Mouse (Mus musculus) adrenal gland, adult (tissue): ENCODE data around the gene Lamtor2.
A peak's percentile ranks its signal among the peaks of the same experiment; 100 is the strongest.
"Not testable (repeated sequence)": the region's sequence is repeated elsewhere in the genome, so short reads cannot be mapped to it uniquely, and the experiment has no call there.

Experiments used
- DNase-seq, 2 experiments: peaks; one replicate each; pipeline ENCODE4 v3.0.0; 2022 to 2023; ENCODE audit warnings: low spot score in 1 of 2; ENCODE audit not compliant: inconsistent age in 2 of 2

Gene Lamtor2

DNA sequence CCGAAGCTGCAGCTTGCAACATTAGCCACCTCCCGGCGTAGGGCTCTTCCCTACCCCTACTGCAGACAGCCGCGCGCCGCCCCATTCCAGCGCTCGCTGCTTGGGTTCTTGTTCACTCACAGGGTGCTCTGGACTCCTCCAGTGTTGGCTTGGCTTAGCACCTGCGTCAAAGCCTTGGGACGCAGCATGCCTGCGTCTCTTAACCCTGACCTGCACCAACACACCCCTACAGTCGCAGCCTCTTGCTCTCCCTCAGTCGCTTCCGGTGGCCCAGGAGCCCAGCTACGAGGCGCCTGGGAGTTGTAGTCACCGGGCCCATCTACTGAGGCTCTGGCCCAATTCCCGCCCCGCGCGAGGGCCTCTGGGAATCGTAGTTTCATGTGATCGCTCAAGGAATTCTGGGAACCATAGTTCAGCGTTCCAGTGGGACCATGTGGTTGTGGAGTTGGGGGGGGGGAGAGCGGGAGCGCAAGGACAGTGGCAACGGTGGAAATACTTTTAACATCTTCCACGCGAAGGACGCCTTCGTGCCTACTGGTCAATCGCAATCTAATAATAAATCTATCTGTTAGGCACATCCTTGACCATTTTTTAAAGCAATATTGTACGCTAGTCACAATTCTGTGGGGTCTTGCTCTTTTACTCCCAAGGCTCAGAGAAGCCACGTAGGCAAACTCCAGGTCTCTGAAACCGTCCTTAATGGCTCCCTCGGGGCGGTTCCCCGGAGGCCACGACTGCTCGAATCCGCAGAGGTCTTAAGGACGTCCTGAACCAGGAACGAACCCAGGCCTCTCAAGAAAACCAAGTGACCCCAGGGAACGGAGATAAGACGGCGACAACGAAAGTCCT lies at the start of gene Lamtor2:
Gene Lamtor2, minus strand, starts transcription at position 399 of the 849 bp plus-strand sequence.
- peak; percentile 99 for DNase-seq

DNA sequence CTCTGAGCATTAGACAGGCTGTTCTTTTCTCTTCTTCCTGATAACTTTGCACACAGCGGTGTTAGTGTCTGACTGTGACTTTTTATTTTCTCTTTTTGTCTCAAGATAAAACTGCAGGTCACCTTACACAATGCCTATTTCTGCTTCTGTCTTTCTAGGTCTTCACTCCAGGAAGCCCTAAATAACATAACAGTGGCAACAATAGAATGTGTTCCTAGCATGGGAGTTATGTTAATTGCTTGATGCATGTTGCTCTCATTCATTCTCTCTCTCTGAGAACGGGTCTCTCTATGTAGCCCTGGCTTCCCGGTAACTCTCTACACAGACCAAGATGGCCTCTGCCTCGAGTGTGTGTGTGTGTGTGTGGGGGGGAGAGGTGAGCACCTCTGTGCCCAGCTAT lies 49.6 kb upstream of the Lamtor2 start:
- no peak for DNase-seq

DNA sequence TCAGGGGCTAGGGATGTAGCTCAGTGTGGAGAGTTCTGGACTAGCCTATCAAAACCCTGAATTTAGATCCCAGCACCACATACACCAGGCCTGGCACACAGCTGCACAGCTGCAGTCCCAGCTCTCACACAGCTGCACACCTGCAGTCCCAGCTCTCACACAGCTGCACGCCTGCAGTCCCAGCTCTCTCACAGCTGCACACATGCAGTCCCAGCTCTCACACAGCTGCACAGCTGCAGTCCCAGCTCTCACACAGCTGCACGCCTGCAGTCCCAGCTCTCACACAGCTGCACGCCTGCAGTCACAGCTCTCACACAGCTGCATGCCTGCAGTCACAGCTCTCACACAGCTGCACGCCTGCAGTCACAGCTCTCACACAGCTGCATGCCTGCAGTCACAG lies 43.7 kb upstream of the Lamtor2 start:
- not testable (repeated sequence) for DNase-seq

DNA sequence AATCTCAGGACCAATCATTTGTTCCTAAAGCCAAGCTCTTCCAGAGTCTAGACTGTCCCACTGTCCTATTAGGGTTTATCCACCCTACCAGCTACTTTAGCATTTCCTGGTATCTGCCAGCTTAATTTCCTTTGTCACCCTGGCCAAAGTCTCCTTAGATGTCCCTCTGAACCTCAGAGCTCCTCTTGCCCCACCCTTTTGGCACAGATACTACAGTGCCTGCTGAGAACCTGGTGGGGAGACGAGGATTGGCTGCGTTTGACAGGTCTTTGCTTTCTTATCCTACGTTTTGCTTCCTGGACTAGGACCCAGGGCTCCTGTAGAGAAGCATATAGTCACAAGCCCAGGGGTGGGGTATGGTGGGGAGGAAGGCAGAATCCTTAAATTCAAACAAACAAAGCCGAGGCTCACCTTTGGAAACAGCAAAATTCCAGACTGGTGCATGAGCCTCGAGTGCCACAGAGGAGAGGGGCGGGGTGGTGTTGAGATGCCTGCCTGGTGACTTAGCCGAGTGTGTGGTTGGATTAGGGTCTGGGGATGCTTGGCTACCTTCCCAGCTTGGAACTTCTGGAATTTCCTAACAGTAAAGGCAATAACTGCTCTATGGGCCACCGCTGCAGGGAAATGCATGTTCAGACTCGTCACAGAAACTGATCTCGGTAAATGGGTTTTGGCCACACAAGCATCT lies 41.2 kb upstream of the Lamtor2 start:
- DNase-seq, result no peak

- no peak for DNase-seq
These were observed 40.2 kb upstream of the Lamtor2 start for GRCm38 (mm10) chr3:88592942-88593576.

GRCm38 (mm10) chr3:88591950-88592731 lies 39.3 kb upstream of the Lamtor2 start:
- DNase-seq, result peak in 1 of 2 experiments; percentile 83

DNA sequence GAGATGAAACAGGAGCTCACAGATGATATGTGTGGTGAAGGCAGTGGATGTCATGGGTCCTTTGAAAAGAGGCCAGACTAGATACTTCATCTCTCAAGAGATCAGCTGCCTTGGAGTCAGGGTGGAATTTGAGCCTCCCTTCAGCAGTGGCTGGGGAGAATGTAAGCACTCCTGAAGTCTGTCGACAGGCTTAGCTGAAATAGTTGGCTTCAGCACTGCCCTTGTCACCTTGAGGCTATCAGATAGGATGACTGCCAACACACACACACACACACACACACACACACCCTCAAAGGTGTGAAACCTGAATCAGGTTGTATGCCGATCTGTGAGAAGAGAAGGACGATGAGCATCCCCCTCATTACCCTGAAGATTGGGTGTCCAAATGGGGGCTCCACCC lies 38.2 kb upstream of the Lamtor2 start:
- no peak for DNase-seq

DNA sequence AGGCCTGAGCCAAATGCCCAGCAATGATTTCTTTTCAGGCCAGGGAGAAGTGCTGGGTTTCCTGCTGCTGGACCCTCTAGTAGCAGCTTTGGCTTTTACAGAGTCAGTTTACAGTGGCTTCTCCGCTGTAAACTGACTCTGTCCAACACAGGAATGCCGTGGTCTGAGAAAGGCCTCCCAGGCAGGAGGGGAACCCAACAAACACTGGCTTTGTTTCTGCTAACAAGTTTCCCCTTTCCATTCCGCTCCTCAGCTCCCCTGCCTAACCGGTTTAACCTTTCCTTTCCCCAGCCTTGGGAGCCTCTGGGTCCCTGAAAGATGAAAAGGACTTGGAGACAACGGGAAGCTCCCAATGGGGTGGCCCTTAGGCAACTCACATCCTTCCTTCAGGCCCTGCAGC lies 37.4 kb upstream of the Lamtor2 start:
- no peak for DNase-seq

DNA sequence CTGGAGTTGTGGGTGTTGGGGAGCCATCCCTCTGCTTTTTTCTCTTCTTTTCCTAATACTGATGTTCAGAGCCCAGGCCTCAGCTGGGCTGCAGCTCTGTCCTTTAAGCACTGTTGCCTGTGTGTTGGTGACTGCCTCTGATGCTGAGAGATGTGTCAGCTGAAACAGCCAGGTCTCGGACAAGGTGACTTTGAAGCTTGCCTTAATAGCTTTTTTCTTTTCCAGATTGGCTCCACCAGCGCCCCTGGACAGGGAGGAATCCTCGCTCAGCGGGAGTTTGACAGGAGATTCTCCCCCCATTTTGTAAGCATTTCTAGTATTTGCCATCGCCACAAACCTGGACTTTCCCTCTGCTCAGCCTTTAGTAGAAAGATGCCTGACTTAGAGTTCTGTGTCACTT lies 33.8 kb upstream of the Lamtor2 start:
- no peak for DNase-seq

DNA sequence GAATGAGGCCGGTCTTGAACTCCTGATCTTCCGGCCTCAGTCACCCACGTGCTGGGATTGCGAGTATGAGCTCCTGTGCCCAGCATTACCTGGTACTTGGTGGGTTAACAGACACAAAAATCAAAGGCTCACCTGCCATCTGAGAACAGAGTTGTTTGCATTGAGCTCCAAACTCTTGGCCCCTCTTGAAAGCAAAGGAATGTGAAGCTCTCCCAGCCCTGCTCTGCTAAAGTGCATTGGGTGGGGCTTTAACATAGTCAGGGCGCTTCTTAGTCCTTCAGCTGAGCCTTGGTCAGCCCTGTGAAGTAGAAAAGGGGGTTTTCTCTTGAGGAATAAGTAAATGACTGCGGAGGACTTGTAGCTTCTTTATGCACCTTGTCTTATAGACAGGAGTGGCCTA lies 32.9 kb upstream of the Lamtor2 start:
- DNase-seq, result no peak

GRCm38 (mm10) chr3:88579454-88580117 lies 26.7 kb upstream of the Lamtor2 start:
- peak; percentile 86 to 95 for DNase-seq

DNA sequence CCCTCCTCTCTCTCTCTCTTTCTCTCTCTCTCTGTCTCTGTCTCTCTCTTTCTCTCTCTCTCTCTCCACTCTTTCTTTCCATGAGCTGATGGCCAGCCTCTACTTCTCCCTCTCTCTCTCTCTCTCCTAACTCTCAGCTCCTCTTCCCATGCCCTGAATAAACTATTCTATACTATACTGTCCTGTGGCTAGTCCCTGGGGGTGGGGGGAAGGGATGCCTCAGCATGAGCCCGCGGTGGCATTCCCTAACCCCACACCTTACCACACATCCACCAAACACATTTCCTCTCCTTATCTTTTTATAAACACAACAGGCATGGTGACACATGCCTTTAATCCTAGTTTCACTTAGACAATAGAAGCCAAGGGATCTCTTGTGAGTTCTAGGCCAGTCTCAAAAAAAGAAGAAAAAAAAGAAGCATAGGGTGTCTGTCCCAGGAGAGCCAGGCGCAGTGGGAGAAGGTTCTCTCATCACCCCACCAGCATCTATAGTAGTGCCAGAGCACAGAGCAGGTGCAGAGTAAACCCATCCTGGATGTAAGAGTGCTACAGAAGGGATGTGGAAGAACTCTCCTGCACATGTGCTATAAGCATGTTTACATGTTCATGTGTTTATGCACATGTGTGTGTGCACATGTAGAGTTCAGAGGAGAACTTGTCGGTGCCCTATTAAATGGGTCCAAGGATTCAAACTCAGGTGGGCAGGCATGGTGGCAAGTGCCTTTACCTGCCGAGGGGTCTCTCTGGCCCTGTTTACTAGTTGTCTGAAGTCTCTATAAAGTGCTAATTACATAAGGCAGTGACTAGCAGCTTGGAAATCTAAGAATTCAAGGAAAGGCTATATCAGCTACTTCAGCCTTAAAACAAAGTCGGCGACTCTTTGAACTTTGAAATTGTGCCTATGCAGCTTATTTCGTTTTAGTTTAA lies 25.9 kb upstream of the Lamtor2 start:
- no peak for DNase-seq

DNA sequence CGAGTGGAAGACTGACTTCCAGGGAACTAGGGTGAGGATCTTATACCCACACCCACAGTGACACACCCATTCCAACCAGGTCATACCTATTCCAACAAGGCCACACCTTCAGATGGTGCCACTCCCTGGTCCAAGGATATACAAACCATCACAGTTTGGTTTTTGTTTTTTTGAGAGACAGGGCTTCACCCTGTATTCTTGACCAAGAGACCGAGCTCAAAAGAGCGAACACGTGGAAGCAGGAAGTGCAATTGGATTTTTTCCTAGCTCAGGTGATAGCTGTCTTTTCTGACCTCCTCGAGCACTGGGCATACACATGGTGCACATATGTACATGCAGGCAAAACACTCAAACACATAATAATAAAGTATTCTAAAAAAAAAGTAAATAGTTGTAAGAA lies 25.0 kb upstream of the Lamtor2 start:
- DNase-seq, result not testable (repeated sequence)

DNA sequence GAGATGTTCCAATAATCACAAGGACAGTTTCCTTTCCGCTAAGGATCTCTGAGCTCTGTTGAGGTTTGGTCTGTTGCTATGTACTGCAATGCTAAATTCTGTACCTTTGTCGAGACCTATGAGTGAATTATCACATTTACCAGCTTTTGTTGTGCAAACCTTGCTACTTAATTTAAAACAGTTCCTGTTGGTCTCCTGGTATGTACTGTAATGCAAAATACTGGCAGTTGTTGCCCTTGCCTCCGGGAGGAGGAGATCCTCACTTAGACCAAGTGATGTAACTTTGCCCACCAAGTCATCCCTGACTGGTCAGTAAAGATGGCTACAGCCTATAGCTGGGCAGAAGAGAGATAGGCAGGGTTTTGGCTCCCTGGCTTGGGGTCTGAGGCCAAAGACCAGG lies 22.7 kb upstream of the Lamtor2 start, which contains the start of gene Ssr2:
Gene Ssr2, plus strand, starts transcription at position 337 of the 400 bp plus-strand sequence.
- DNase-seq, result no peak

DNA sequence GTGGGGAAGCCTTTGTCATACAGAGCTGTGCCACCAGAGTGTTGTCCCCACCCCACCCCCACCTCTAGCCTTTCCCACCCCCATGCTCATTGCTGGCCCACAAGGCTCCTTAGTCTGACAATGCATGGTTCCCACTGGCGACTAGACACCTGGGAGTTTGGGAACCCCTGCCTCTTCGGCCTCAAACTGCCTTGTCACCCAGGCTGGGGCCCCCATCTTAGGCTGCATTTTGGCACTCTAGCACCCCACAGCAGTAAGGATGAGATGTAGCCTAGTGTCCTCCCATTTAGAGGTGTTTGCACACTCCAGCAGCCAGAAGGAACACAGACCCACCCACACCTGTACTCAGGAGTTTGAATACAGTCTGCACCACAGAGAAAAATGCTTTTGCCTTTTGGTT lies 20.9 kb upstream of the Lamtor2 start:
- no peak for DNase-seq

- no peak for DNase-seq
These were observed 20.0 kb upstream of the Lamtor2 start for GRCm38 (mm10) chr3:88572835-88573234.

- DNase-seq, result no peak
These were observed 19.0 kb upstream of the Lamtor2 start for GRCm38 (mm10) chr3:88571856-88572255.

DNA sequence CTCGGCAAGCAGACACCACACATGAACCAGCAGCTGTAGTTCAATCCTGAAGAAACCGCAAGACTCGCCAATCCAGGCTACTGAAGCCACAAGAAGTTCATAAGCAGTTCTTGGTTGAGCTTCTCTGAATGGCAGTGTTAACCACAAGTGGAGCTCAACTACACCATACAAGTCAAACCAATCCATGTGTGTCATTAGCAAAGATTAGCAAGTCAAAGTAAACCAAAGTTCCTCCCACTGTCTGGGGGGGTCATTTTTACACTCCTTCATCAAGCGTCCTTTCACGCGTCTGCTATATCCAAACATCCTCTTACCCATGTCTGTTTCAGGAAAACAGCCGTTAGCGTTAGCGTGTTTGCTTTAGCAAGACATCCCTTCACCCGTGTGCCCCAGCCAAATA lies 17.5 kb upstream of the Lamtor2 start:
- no peak for DNase-seq

- peak in 1 of 2 experiments; percentile 81 for DNase-seq
These were observed 16.8 kb upstream of the Lamtor2 start for GRCm38 (mm10) chr3:88569694-88570093.
